Mouse (Mus musculus): ENCODE measurements around the gene Fpgs. TPM values are rescaled to one million over a fixed set of nuclear protein-coding genes. Genes with fewer than 3 reads are reported as not detected.

The Fpgs gene
- polyA plus RNA-seq, 1 experiment from 2014 or later = 19.3 TPM

DNA sequence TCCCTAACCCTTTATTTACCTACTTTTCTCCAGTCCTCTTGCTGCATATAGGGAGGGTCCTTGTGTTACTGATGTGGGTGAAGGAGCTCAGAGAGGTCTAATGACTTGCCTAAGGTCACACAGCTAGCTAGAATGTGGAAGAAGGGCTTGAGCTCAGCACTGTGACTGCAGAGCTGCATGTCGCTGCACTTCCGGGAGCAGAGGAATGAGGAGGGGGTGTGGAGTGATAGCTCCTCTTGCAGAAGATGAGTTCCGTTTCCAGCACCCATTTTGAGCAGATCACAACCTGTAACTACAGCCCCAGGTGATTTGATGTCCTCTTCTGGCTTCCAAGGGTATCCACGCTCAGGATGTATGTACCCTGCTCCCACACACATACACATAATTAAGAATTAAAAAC is 20.2 kb upstream of the Fpgs start:
- 81% methylated on average over 4 of the region's 4 CpGs for WGBS
- ATAC-seq (ENCODE audit: low FRiP score) = no peak

DNA sequence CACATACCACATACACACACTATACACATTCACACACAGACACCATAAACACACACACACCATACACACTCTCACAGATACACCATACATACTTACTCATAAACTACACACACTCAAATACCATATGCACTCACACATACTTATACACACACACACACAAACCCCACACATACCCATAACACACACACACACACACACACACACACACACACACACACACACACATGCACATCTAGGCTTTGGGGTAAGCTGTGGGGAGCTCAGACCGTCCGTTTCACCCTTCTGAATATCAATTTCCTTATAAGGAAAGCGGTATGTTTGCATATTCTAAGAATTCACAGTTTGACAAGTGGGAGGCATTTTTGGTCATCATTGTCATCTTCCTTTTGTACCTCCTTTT is 18.6 kb upstream of the Fpgs start:
- H3K9me3 ChIP-seq (replicated peaks) = no peaks in the 10 kb centered on the region

More for the DNA sequence above, 20.2 kb upstream of the Fpgs start:
- Histone ChIP-seq H3K4me3 (replicated peaks) (no peak overlapping the region), H3K9ac (replicated peaks) (no peak overlapping the region), H3K27me3 (replicated peaks) (no peaks in the 10 kb centered on the region), H3K27ac (replicated peaks) (no peak overlapping the region), H3K9me3 (replicated peaks) (no peaks in the 10 kb centered on the region), H3K4me1 (peaks cover 4% of the 10 kb centered on the region; the same call in 1 of the 2 replicates), H3K4me2 (no peak overlapping the region), H3K36me3 (no peaks in the 10 kb centered on the region)

DNA sequence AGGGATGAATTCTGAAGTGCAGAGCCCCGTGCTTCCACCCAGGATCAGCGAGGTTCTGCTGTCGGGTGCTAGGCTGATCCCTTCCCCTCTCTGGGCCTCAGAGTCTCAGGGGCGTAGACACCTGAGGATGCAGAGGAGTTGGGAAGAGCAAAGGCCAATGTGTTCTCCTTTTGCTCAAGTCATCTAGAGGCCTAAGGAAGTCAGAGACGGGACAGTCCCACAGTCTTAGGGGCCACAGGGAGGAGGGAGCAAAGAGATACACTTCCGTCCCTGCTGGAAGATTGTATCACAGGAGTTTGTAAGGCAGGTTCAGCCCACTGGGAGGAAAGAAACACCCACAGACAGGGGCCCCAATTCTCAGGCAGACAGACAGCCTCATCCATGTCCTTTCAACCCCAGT is 18.1 kb upstream of the Fpgs start:
- H3K27me3 ChIP-seq (replicated peaks) = no peaks in the 10 kb centered on the region
- no peak overlapping the region for H3K4me3 ChIP-seq (replicated peaks)
- no peak overlapping the region for H3K4me2 ChIP-seq
- no peak for ATAC-seq (ENCODE audit: low FRiP score)
- no peak overlapping the region for H3K27ac ChIP-seq (replicated peaks)
- H3K9ac ChIP-seq (replicated peaks) = no peak overlapping the region
- peaks cover 5% of the 10 kb centered on the region; the same call in 1 of the 2 replicates for H3K4me1 ChIP-seq
- 70% methylated on average over 6 of the region's 6 CpGs for WGBS
- H3K36me3 ChIP-seq = no peaks in the 10 kb centered on the region
- no peaks in the 10 kb centered on the region for H3K9me3 ChIP-seq (replicated peaks)

More for the DNA sequence above, 18.6 kb upstream of the Fpgs start:
- Histone ChIP-seq H3K4me1 (peaks cover 6% of the 10 kb centered on the region; the same call in 1 of the 2 replicates), H3K27me3 (replicated peaks) (no peaks in the 10 kb centered on the region), H3K4me3 (replicated peaks) (no peak overlapping the region), H3K27ac (replicated peaks) (no peak overlapping the region), H3K36me3 (no peaks in the 10 kb centered on the region), H3K9ac (replicated peaks) (no peak overlapping the region), H3K4me2 (no peak overlapping the region)
- no peak for ATAC-seq (ENCODE audit: low FRiP score)
- WGBS = 79% methylated on average over 3 of the region's 3 CpGs

DNA sequence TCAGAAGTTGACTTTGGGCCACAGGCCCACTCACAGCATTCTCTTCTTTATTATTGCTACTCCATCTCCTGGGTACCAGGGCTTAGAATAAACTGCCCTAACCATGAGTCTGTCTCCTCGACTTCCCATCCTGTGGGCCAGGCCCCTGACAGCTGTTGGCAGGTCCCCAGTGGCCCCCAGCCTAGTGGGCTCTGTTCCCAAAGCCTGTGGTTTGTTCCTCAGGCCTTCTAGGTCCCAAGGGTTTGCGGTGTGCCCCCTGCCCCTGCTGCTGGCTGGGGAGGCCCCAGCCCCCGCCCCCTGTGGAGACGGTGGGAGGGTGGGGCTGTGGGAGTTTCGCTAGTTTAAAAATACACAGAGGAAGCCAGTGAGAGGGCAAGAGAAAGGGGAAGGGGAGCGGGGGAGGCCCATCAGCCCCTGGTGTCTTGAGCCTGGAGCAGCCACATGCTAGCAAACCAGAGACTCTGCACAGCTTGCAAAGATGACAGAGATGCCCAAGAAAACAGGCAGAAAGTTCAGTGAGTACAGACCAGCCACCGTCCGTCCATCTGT is 16.8 kb upstream of the Fpgs start, which contains the start of gene Sh2d3c:
TSS of gene Sh2d3c (plus strand) at position 375 of the 549 bp plus-strand sequence.
- H3K27ac ChIP-seq (replicated peaks) = no peak within 1 kb of the TSS
- no peak within 1 kb of the TSS for H3K4me3 ChIP-seq (replicated peaks)
- 0 out of 2 replicates have a peak, but pooled peaks cover 2% of the 10 kb centered on the region for H3K4me1 ChIP-seq
- H3K9me3 ChIP-seq (replicated peaks) = no peaks in the 10 kb centered on the region
- ATAC-seq (ENCODE audit: low FRiP score) = no peak
- peak within 1 kb of the TSS; percentile 6 for H3K4me2 ChIP-seq
- H3K27me3 ChIP-seq (replicated peaks) = no peaks in the 10 kb centered on the region
- no peaks in the 10 kb centered on the region for H3K36me3 ChIP-seq
- 51% methylated on average over 8 of the region's 8 CpGs for whole genome bisulfite sequencing
- H3K9ac ChIP-seq (replicated peaks) = no peak within 1 kb of the TSS

DNA sequence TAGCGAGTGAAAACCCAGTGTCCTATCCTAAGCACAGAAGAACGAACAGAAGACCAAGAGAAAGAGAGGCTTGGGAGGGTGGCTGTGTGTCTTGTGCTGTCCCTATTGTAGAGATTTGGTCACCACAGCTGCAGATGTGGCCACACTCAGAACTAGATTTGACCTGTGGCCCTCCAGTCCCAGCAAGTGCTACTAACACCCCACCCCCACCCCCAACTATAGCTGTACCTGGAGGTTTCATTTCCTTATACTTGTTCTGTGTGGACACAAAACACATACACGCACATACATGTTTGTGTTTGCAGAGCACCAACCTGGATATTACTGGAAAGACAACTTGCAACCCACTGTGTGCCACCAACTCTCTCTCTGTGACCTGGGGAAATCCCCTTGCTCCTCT is 16.1 kb upstream of the Fpgs start:
- Histone ChIP-seq H3K9me3 (replicated peaks) (no peaks in the 10 kb centered on the region), H3K36me3 (no peaks in the 10 kb centered on the region), H3K4me3 (replicated peaks) (no peak overlapping the region), H3K27ac (replicated peaks) (no peak overlapping the region), H3K4me2 (no peak overlapping the region), H3K9ac (replicated peaks) (no peak overlapping the region), H3K4me1 (peaks cover 4% of the 10 kb centered on the region; the same call in 1 of the 2 replicates), H3K27me3 (replicated peaks) (no peaks in the 10 kb centered on the region)
- no peak for ATAC-seq (ENCODE audit: low FRiP score)
- 90% methylated on average over 3 of the region's 3 CpGs for WGBS

DNA sequence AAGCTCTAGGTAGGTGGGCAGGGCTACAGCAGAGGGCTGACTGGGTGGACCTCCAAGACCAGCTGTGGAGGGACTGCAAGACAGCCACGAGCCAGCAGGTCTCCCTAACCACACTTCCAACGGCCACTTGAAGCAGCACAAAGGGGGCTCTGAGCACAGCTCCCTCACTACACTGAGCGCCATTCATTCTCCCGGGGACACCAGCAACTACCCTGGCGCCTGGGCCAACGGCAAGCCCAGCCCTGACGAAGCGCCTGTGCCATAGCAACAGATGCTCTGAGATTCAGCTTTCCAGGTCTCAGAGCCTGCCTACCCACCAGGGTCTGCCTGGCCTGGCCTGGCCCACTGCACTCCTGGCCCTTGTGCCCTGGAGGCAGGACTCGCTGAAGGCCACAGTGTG is 14.8 kb upstream of the Fpgs start:
- 29% methylated on average over 9 of the region's 9 CpGs for WGBS

DNA sequence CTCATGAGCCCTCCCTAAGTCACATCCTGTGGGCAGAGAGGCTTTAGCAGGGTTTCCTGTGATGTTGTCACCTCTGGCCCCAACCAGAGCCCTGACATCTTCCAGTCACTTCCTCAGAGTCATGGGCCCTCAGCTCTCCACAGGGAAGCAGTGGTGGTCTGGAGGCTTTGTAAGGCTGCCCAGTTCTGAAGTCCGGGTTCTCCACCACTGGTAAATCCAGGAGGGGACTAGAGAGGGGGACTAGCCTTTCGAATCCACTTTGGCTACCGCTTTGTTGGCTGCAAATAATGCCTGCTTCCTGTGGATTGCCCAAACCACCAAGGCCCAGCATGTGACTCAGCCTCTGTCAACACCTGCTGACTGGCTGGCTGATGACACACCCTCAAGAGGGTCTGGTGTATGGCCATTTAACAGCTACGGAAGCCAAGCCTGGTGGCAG is 11.1 kb upstream of the Fpgs start:
- H3K36me3 ChIP-seq = peaks cover 7% of the 10 kb centered on the region
- no peak overlapping the region for H3K4me2 ChIP-seq
- peaks cover 37% of the 10 kb centered on the region for H3K4me1 ChIP-seq
- no peak for ATAC-seq (ENCODE audit: low FRiP score)
- H3K27me3 ChIP-seq (replicated peaks) = no peaks in the 10 kb centered on the region
- H3K9me3 ChIP-seq (replicated peaks) = no peaks in the 10 kb centered on the region
- H3K27ac ChIP-seq (replicated peaks) = peak overlapping the region; percentile 99; the same call in 1 of the 2 replicates
- no peak overlapping the region for H3K4me3 ChIP-seq (replicated peaks)
- 0 out of 2 replicates have a peak overlapping the region, but pooled peaks have one; percentile 24 for H3K9ac ChIP-seq (replicated peaks)
- 72% methylated on average over 4 of the region's 4 CpGs for WGBS

More for the DNA sequence above, 14.8 kb upstream of the Fpgs start:
- H3K4me1 ChIP-seq = peaks cover 17% of the 10 kb centered on the region
- H3K27me3 ChIP-seq (replicated peaks) = no peaks in the 10 kb centered on the region
- H3K4me2 ChIP-seq = no peak overlapping the region
- H3K9me3 ChIP-seq (replicated peaks) = no peaks in the 10 kb centered on the region
- no peaks in the 10 kb centered on the region for H3K36me3 ChIP-seq
- ATAC-seq (ENCODE audit: low FRiP score) = peak; percentile 46; the same call in 1 of the 2 replicates
- no peak overlapping the region; the same call in 1 of the 2 replicates for H3K27ac ChIP-seq (replicated peaks)
- no peak overlapping the region for H3K9ac ChIP-seq (replicated peaks)
- H3K4me3 ChIP-seq (replicated peaks) = no peak overlapping the region

DNA sequence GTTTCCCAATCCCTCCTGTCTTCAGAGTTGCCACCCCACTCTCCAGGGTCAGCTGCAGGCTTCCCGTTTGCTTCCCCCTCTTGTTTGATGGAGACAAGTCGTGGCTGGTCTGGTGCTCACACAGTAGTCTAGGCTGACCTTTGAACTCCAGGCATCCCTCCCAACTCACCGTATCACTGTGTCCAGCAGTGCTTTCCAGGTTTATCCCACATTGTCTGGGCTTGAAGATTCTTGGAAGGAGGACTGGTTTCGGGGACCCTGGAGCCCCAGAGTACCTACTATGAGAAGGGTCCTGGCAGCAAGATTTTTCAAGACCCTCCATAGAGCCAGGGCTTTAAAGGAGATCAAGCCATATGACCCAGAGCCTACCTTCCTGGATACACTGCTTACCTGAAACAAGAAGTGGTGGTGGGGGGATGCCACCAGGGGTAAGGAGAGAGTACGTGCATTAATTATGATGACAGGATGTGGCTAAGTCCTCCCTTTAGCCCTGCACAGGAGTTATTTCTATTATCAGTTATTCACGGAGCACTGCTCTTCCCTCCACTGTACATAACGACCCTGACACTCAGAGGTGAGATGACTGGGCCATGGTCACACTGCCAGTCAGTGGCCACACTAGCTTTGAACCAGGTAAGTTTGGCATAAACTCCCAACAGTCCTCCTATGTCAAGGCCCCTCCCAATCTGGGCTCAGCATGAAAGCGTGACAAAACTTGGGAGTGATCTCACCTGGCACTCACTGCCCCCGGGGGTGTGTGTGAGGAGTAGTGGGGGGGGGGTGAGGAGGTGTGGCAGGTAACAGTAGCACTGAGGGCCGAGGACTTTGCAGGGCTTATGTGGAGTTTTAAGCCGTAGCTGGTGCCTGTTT is 10.4 kb upstream of the Fpgs start:
- Histone ChIP-seq H3K4me2 (peak overlapping the region; percentile 97), H3K27me3 (replicated peaks) (no peaks in the 10 kb centered on the region), H3K4me1 (peaks cover 40% of the 10 kb centered on the region), H3K9ac (replicated peaks) (peak overlapping the region; percentile 83), H3K4me3 (replicated peaks) (peak overlapping the region; percentile 93), H3K27ac (replicated peaks) (peak overlapping the region; percentile 99), H3K36me3 (peaks cover 13% of the 10 kb centered on the region), H3K9me3 (replicated peaks) (no peaks in the 10 kb centered on the region)
- 67% methylated on average over 11 of the region's 11 CpGs for whole genome bisulfite sequencing
- ATAC-seq (ENCODE audit: low FRiP score) = no peak

DNA sequence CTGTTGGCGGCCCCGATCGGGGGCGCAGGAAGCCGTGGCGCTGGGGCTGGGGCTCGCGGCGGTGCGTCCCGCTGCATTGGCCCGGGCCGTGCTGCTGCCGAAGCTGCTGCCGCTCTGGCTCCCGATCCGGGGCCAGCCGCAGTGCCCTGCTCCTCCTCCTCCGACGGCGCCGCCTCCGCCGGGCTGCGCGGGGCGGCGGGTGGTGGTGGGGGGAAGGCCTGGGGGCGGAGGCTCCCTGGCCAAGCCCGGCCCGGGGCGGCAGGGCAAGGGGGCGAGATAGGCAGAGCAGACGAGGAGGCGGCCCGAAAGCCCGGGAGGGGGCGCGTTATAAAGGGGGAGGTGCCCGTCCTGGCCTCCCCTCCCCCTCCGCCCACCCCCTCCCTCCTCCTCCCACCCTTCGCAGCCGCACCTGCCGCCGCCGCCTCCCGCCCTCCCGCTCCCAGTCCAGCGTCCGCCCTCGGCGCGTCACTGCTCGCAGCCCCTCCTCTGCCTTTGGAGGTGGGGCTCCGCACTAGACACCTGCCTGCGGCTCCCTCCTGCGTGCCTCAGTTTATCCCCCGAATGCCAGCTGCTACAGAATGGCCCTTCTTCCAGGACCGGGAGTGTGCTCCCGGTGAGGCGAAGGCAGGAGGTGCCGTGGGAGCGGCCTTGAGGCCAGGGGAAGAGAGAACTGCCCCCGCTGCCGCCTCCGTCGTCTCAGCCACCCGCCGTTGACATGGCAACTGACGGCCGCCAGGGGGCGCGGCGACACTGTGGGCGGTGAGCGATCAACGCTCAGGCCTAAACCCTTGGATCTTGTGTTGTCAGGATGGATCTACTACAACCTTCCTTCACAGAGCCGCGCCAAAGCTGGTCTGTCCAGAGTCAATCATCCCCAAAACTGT is 9.2 kb upstream of the Fpgs start, which contains the start of gene Cdk9:
TSS of gene Cdk9 (minus strand) at position 143 of the 884 bp plus-strand sequence.
- WGBS = under 1% methylated on average over 56 of the region's 79 CpGs
- peak; percentile 91 for ATAC-seq (ENCODE audit: low FRiP score)
- peak within 1 kb of the TSS; percentile 93 for H3K4me3 ChIP-seq (replicated peaks)

DNA sequence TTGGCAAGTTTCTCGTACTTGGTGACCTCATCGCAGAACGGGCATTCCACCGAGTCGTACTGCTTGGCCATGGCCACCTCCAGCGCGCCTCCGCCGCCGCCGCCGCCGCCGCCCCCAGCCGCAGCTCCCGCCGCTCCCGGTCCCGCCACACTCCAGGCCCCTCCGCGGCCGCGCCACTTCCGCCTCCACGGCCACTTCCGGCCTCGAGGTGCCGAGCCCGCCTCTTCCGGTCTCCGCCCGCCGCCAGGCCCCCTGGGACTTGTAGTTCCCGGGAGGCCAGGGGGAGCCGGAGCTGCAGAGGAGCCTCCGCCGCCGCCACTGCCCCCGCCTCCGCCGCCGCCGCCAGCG is 8.6 kb upstream of the Fpgs start:
- peak overlapping the region; percentile 97 for H3K4me2 ChIP-seq
- no peaks in the 10 kb centered on the region for H3K27me3 ChIP-seq (replicated peaks)
- peaks cover 39% of the 10 kb centered on the region for H3K4me1 ChIP-seq
- H3K9me3 ChIP-seq (replicated peaks) = no peaks in the 10 kb centered on the region
- peak; percentile 90 for ATAC-seq (ENCODE audit: low FRiP score)
- H3K27ac ChIP-seq (replicated peaks) = peak overlapping the region; percentile 99
- 0% methylated on average over 28 of the region's 44 CpGs for WGBS
- peak overlapping the region; percentile 83 for H3K9ac ChIP-seq (replicated peaks)
- H3K36me3 ChIP-seq = peaks cover 31% of the 10 kb centered on the region
- H3K4me3 ChIP-seq (replicated peaks) = peak overlapping the region; percentile 93

More for the DNA sequence above, 9.2 kb upstream of the Fpgs start, which contains the start of gene Cdk9:
- H3K4me2 ChIP-seq = peak within 1 kb of the TSS; percentile 97
- peak within 1 kb of the TSS; percentile 83 for H3K9ac ChIP-seq (replicated peaks)
- peak within 1 kb of the TSS; percentile 99 for H3K27ac ChIP-seq (replicated peaks)
- H3K4me1 ChIP-seq = peaks cover 39% of the 10 kb centered on the region
- H3K9me3 ChIP-seq (replicated peaks) = no peaks in the 10 kb centered on the region
- peaks cover 25% of the 10 kb centered on the region for H3K36me3 ChIP-seq
- H3K27me3 ChIP-seq (replicated peaks) = no peaks in the 10 kb centered on the region

DNA sequence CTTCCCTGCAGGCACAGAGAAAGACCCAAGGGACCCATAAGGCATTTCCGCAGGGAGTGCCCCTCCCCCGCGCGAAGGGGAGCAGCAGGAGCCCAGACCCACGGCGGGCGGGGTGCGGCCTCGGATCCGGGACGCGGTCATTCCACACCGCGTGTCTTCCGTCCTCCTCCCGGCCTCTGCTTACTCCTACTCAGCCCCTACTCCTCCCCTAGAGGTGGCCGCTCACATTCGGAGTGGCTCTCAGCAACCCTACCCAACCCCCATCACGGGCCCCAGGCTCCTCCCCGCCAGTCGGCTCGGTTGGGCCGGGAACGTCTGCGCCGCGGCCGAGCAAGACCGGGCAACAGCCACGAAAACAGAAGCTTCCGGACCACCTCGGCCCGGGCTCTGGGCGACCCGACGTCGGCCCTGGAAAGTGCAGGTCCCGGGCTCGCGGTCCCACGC is 8.2 kb upstream of the Fpgs start:
- Histone ChIP-seq H3K36me3 (peaks cover 34% of the 10 kb centered on the region), H3K4me1 (peaks cover 39% of the 10 kb centered on the region), H3K9me3 (replicated peaks) (no peaks in the 10 kb centered on the region), H3K4me2 (peak overlapping the region; percentile 97), H3K4me3 (replicated peaks) (peak overlapping the region; percentile 93), H3K27me3 (replicated peaks) (no peaks in the 10 kb centered on the region), H3K27ac (replicated peaks) (peak overlapping the region; percentile 99), H3K9ac (replicated peaks) (peak overlapping the region; percentile 83)
- under 1% methylated on average over 41 of the region's 41 CpGs for WGBS
- peak; percentile 33; the same call in 1 of the 2 replicates for ATAC-seq (ENCODE audit: low FRiP score)
